Mouse (Mus musculus) lung, embryonic 14.5 days (tissue): ENCODE results near the gene Hapln2. TPM values are rescaled to one million over a fixed set of nuclear protein-coding genes. Genes with fewer than 3 reads are reported as not detected.

Experiments
- ATAC-seq: fragments of 200-750 bp; cut with Nextera tagmentation; 2 replicates; pipeline ENCODE4 v1.8.0; 2017; ENCODE audit warnings: mild to moderate bottlenecking, moderate TSS enrichment, moderate library complexity; ENCODE audit not compliant: insufficient read depth
- DNase-seq: peaks from one replicate; pipeline ENCODE4 v3.0.0-alpha.2; 2015
- H3K27ac ChIP-seq: fragments of 300-500 bp; sonication (generic); 2 replicates; pipeline ENCODE4 v1.5.1; 2014; ENCODE audit warnings: low read depth, mild to moderate bottlenecking, moderate library complexity
- H3K27me3 ChIP-seq: fragments of 300-500 bp; sonication (generic); 2 replicates; pipeline ENCODE4 v1.6.1; 2014; ENCODE audit warnings: low read length, control low read depth; ENCODE audit not compliant: insufficient read depth
- H3K36me3 ChIP-seq: fragments of 300-500 bp; sonication (generic); 2 replicates; pipeline ENCODE4 v1.6.1; 2014; ENCODE audit warnings: control low read depth; ENCODE audit not compliant: insufficient read depth
- H3K4me1 ChIP-seq: fragments of 300-500 bp; sonication (generic); 2 replicates; pipeline ENCODE4 v1.6.1; 2014; ENCODE audit warnings: antibody characterized with exemption, control low read depth; ENCODE audit not compliant: insufficient read depth
- H3K4me2 ChIP-seq: fragments of 300-500 bp; sonication (generic); 2 replicates; pipeline ENCODE4 v1.6.1; 2014; ENCODE audit warnings: mild to moderate bottlenecking
- H3K4me3 ChIP-seq: fragments of 300-500 bp; sonication (generic); 2 replicates; pipeline ENCODE4 v1.5.1; 2014; ENCODE audit warnings: low read depth, low read length
- H3K9ac ChIP-seq: fragments of 300-500 bp; sonication (generic); 2 replicates; pipeline ENCODE4 v1.6.1; 2014
- H3K9me3 ChIP-seq: fragments of 300-500 bp; sonication (generic); 2 replicates; pipeline ENCODE4 v1.6.1; 2016; ENCODE audit warnings: low read depth, low read length, control low read depth
- CTCF ChIP-seq: IDR thresholded peaks from 2 replicates; pipeline ENCODE4 v1.5.1; 2016; ENCODE audit warnings: antibody characterized with exemption, low read depth
- WGBS: fragments of 180-500 bp; shearing (Covaris S2); extraction: QIAGEN DNeasy Blood & Tissue Kit; methylation state at CpG from one replicate; pipeline ENCODE4 v1.1.7; 2014; 5-methylcytosine and 5-hydroxymethylcytosine counted together
- polyA plus RNA-seq: library from polyadenylated mRNA; unstranded; fragments of >200 nt; fragmentation: Nextera tagmentation; extraction: Ambion mirVana; gene quantifications from 2 replicates; pipeline ENCODE4 v1.2.1, GENCODE M21; 2014

The Hapln2 gene
- not detected in 2 replicates for polyA plus RNA-seq

DNA sequence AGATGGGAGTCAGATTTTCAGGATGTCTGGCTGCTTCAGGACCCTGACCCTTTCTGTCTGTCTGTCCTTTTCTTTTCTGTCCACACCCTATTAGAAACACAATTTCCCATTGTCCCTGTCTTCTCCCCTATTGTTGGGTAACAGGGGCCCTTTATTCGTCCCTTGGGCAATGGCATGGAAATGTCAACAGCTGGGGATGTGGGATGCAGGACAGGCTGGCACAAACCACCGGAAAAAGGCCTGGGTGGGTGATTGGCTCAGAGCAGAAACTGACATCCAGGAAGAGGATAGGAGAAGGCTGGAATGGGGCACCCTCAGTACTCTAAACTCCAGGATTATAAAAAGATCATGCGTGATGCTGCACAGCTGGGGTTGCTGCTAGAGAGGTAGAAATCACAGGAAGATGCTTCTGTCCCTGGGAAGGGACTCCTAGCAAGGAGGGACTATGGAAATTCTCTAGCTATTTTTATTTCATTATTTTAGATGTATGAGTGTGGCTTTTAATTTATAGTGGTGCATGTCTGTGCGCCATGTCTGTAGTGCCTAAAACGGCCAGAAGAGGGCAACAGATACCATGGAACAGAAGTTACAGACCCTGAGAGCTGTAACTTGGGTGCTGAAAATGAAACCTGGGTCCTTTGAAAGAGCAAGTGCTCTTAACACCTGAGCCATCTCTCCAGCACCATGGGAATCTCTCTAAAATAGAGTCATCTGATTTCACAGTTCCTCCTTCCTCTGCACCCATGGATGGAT is at the start of gene Hapln2:
Gene Hapln2, minus strand, starts transcription at position 150 of the 753 bp plus-strand sequence.
- TF ChIP-seq CTCF, result peak; percentile 49; the same call in 1 of the 2 replicates
- no peak within 1 kb of the TSS for H3K4me3 ChIP-seq
- H3K27ac ChIP-seq, result no peak within 1 kb of the TSS
- peaks cover 39% of the 10 kb centered on the region for H3K27me3 ChIP-seq
- H3K9me3 ChIP-seq, result peaks cover 5% of the 10 kb centered on the region; the same call in 1 of the 2 replicates
- no peak for ATAC-seq
- H3K9ac ChIP-seq, result no peak within 1 kb of the TSS
- no peaks in the 10 kb centered on the region for H3K36me3 ChIP-seq
- 47% methylated on average over 5 of the region's 5 CpGs for WGBS
- DNase-seq, result peak; percentile 24
- peaks cover 3% of the 10 kb centered on the region; the same call in 1 of the 2 replicates for H3K4me1 ChIP-seq
- no peak within 1 kb of the TSS for H3K4me2 ChIP-seq

- Histone ChIP-seq H3K27me3 (no peaks in the 10 kb centered on the region), H3K4me2 (no peak overlapping the region), H3K4me1 (no peaks in the 10 kb centered on the region), H3K9ac (no peak overlapping the region), H3K36me3 (no peaks in the 10 kb centered on the region), H3K9me3 (no peaks in the 10 kb centered on the region), H3K4me3 (no peak overlapping the region), H3K27ac (no peak overlapping the region)
- WGBS, result 74% methylated on average over 8 of the region's 8 CpGs
- DNase-seq (no peak), ATAC-seq (no peak)
- no peak for TF ChIP-seq CTCF
Measured at GRCm38 (mm10) chr3:88074766-88075165, 47.4 kb upstream of the Hapln2 start.

DNA sequence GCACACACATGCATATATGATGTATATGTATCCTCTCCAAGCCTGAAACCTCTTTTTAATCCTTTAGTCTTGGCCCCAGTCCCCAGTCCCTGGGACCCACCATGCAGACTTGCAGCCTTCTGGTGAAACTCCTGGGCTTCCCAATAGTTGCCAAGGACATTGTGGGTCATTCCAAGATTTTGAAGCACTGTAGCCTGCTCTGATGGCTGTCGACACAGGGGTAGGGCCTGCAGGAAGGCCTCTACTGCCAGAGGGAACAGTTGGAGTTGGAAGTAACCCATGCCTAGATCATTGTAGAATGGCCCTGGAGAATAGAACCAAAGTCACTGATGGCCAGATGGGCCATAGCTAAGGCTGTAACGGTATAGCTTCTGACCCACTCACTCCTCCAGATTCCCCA is 47.0 kb upstream of the Hapln2 start:
- 65% methylated on average over 2 of the region's 2 CpGs for WGBS
- Histone ChIP-seq H3K27ac (no peak overlapping the region), H3K9me3 (no peaks in the 10 kb centered on the region), H3K4me1 (no peaks in the 10 kb centered on the region), H3K4me2 (no peak overlapping the region), H3K27me3 (no peaks in the 10 kb centered on the region), H3K9ac (no peak overlapping the region), H3K4me3 (no peak overlapping the region), H3K36me3 (no peaks in the 10 kb centered on the region)
- ATAC-seq (no peak), DNase-seq (no peak)
- TF ChIP-seq CTCF, result no peak

DNA sequence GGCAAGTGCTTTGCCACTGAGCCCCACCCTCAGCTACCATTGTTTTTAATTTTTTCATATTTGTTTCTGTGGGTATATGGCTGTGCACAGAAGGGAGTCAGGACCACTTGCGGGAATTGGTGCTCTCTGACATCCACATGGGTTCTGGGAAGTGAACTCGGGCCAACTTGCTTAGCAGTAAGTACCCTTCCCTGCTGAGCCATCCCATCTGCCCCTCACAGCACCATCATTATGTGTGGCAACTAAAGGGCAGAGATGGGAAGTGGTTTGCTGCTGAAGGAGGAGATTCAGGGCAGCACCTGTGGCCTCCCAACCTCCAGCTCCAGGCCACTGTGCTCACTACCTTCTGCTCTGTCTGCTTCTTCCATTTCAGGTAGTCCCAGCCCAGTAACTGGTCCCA is 46.2 kb upstream of the Hapln2 start:
- Histone ChIP-seq H3K4me2 (no peak overlapping the region), H3K27me3 (no peaks in the 10 kb centered on the region), H3K4me1 (no peaks in the 10 kb centered on the region), H3K36me3 (no peaks in the 10 kb centered on the region), H3K4me3 (no peak overlapping the region), H3K9ac (no peak overlapping the region), H3K27ac (no peak overlapping the region), H3K9me3 (no peaks in the 10 kb centered on the region)
- WGBS, result 58% methylated on average over 2 of the region's 2 CpGs
- no peak for ATAC-seq
- no peak for TF ChIP-seq CTCF
- DNase-seq, result no peak

DNA sequence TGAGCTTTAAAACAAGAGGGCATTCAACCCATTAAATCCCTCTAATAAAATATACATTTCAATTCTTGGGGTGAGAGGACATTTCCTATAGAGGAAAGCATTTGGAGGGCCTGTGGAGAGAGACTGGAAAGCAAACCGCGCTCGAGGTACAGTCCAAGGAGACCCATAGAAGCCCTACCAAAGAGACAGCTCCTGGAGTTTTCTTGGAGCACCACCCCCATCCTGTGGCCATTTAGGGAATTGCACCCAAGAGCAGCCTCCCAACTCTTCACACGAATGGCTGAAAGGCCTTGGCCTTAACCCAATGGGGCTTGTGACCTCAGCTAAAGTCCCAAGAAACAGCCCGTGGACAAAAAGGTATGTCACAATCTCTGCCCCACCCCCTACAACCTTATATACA is 44.4 kb upstream of the Hapln2 start:
- TF ChIP-seq CTCF, result peak; percentile 95
- H3K9ac ChIP-seq, result no peak overlapping the region
- WGBS, result under 1% methylated on average over 5 of the region's 5 CpGs
- ATAC-seq (peak; percentile 74; the same call in 1 of the 2 replicates), DNase-seq (peak; percentile 92)
- no peak overlapping the region for H3K4me2 ChIP-seq
- H3K27me3 ChIP-seq, result no peaks in the 10 kb centered on the region
- no peak overlapping the region for H3K4me3 ChIP-seq
- no peaks in the 10 kb centered on the region for H3K9me3 ChIP-seq
- H3K36me3 ChIP-seq, result no peaks in the 10 kb centered on the region
- H3K4me1 ChIP-seq, result no peaks in the 10 kb centered on the region
- H3K27ac ChIP-seq, result no peak overlapping the region

- 9% methylated on average over 2 of the region's 2 CpGs for WGBS
- ATAC-seq (peak; percentile 52; the same call in 1 of the 2 replicates), DNase-seq (peak; percentile 71)
- no peaks in the 10 kb centered on the region for H3K36me3 ChIP-seq
- no peaks in the 10 kb centered on the region for H3K9me3 ChIP-seq
- no peaks in the 10 kb centered on the region for H3K4me1 ChIP-seq
- no peak overlapping the region for H3K4me2 ChIP-seq
- H3K9ac ChIP-seq, result no peak overlapping the region
- H3K27me3 ChIP-seq, result no peaks in the 10 kb centered on the region
- TF ChIP-seq CTCF, result no peak
- H3K27ac ChIP-seq, result no peak overlapping the region
- H3K4me3 ChIP-seq, result no peak overlapping the region
Measured at GRCm38 (mm10) chr3:88068386-88068785, 41.0 kb upstream of the Hapln2 start.

GRCm38 (mm10) chr3:88057902-88058696 is 30.7 kb upstream of the Hapln2 start, which contains the start of gene Naxe:
Gene Naxe, minus strand, starts transcription at chr3:88058495.
- H3K4me1 ChIP-seq, result no peaks in the 10 kb centered on the region
- no peak for TF ChIP-seq CTCF
- peaks cover 27% of the 10 kb centered on the region for H3K36me3 ChIP-seq
- ATAC-seq (peak; percentile 95), DNase-seq (peak; percentile 95)
- no peaks in the 10 kb centered on the region for H3K9me3 ChIP-seq
- WGBS, result under 1% methylated on average over 60 of the region's 60 CpGs
- peak within 1 kb of the TSS; percentile 87 for H3K4me3 ChIP-seq
- H3K4me2 ChIP-seq, result peak within 1 kb of the TSS; percentile 89
- H3K27ac ChIP-seq, result peak within 1 kb of the TSS; percentile 61; the same call in 1 of the 2 replicates
- H3K27me3 ChIP-seq, result no peaks in the 10 kb centered on the region
- peak within 1 kb of the TSS; percentile 88 for H3K9ac ChIP-seq
